Mouse (Mus musculus): ENCODE measurements around the gene 2210016F16Rik. TPM values are rescaled to one million over a fixed set of nuclear protein-coding genes. Genes with fewer than 3 reads are reported as not detected.
"Not testable (repeated sequence)": the region's sequence is repeated elsewhere in the genome, so short reads cannot be mapped to it uniquely, and the experiment has no call there.

The 2210016F16Rik gene
- polyA plus RNA-seq, 1 experiment from 2014 or later, result 33.0 TPM

- Histone ChIP-seq H3K9ac (replicated peaks; ENCODE audit: low read depth, low read length) (no peak overlapping the region), H3K27me3 (ENCODE audit: control insufficient read depth, insufficient read depth, low read length) (no peaks in the 10 kb centered on the region), H3K4me2 (replicated peaks; ENCODE audit: low read depth, low read length) (no peak overlapping the region), H3K4me3 (ENCODE audit: low read depth, low read length) (no peak overlapping the region), H3K36me3 (ENCODE audit: control insufficient read depth, insufficient read depth, low read length) (no peaks in the 10 kb centered on the region), H3K27ac (ENCODE audit: low read length) (no peak overlapping the region), H3K9me3 (ENCODE audit: control insufficient read depth, low read depth, low read length) (no peaks in the 10 kb centered on the region), H3K4me1 (ENCODE audit: control insufficient read depth, insufficient read depth, low read length) (no peaks in the 10 kb centered on the region)
- ATAC-seq (ENCODE audit: insufficient number of reproducible peaks, insufficient read depth, low FRiP score, low read depth), result no peak
- WGBS, result 75% methylated on average over 1 of the region's 1 CpGs
Observed at GRCm38 (mm10) chr13:58367641-58368040, 17.4 kb downstream of the 2210016F16Rik start.

GRCm38 (mm10) chr13:58366373-58366772, 18.7 kb downstream of the 2210016F16Rik start:
- no peak overlapping the region for H3K27ac ChIP-seq (ENCODE audit: low read length)
- no peak overlapping the region for H3K9ac ChIP-seq (replicated peaks; ENCODE audit: low read depth, low read length)
- no peak overlapping the region for H3K4me2 ChIP-seq (replicated peaks; ENCODE audit: low read depth, low read length)
- H3K9me3 ChIP-seq (ENCODE audit: control insufficient read depth, low read depth, low read length), result no peaks in the 10 kb centered on the region
- no peaks in the 10 kb centered on the region for H3K36me3 ChIP-seq (ENCODE audit: control insufficient read depth, insufficient read depth, low read length)
- no peaks in the 10 kb centered on the region for H3K4me1 ChIP-seq (ENCODE audit: control insufficient read depth, insufficient read depth, low read length)
- no peaks in the 10 kb centered on the region for H3K27me3 ChIP-seq (ENCODE audit: control insufficient read depth, insufficient read depth, low read length)
- no peak overlapping the region for H3K4me3 ChIP-seq (ENCODE audit: low read depth, low read length)
- ATAC-seq (ENCODE audit: insufficient number of reproducible peaks, insufficient read depth, low FRiP score, low read depth), result no peak
- 79% methylated on average over 3 of the region's 3 CpGs for WGBS

GRCm38 (mm10) chr13:58365179-58365578, 19.8 kb downstream of the 2210016F16Rik start:
- ATAC-seq (ENCODE audit: insufficient number of reproducible peaks, insufficient read depth, low FRiP score, low read depth); H3K27ac ChIP-seq (ENCODE audit: low read length); H3K9ac ChIP-seq (replicated peaks; ENCODE audit: low read depth, low read length); H3K4me3 ChIP-seq (ENCODE audit: low read depth, low read length); H3K27me3 ChIP-seq (ENCODE audit: control insufficient read depth, insufficient read depth, low read length); H3K36me3 ChIP-seq (ENCODE audit: control insufficient read depth, insufficient read depth, low read length); H3K4me2 ChIP-seq (replicated peaks; ENCODE audit: low read depth, low read length); H3K4me1 ChIP-seq (ENCODE audit: control insufficient read depth, insufficient read depth, low read length); H3K9me3 ChIP-seq (ENCODE audit: control insufficient read depth, low read depth, low read length): not testable (repeated sequence)
- 72% methylated on average over 8 of the region's 8 CpGs for WGBS

- Histone ChIP-seq H3K4me3 (ENCODE audit: low read depth, low read length) (no peak overlapping the region), H3K27me3 (ENCODE audit: control insufficient read depth, insufficient read depth, low read length) (no peaks in the 10 kb centered on the region), H3K9ac (replicated peaks; ENCODE audit: low read depth, low read length) (no peak overlapping the region), H3K36me3 (ENCODE audit: control insufficient read depth, insufficient read depth, low read length) (no peaks in the 10 kb centered on the region), H3K4me1 (ENCODE audit: control insufficient read depth, insufficient read depth, low read length) (no peaks in the 10 kb centered on the region), H3K4me2 (replicated peaks; ENCODE audit: low read depth, low read length) (no peak overlapping the region), H3K27ac (ENCODE audit: low read length) (no peak overlapping the region), H3K9me3 (ENCODE audit: control insufficient read depth, low read depth, low read length) (no peaks in the 10 kb centered on the region; the same call in 1 of the 2 replicates)
- 74% methylated on average over 8 of the region's 8 CpGs for WGBS
- no peak for ATAC-seq (ENCODE audit: insufficient number of reproducible peaks, insufficient read depth, low FRiP score, low read depth)
Observed at GRCm38 (mm10) chr13:58364353-58365175, 20.5 kb downstream of the 2210016F16Rik start.

- peak overlapping the region; percentile 89 for H3K4me2 ChIP-seq (replicated peaks; ENCODE audit: low read depth, low read length)
- 2% methylated on average over 7 of the region's 7 CpGs for WGBS
- H3K4me3 ChIP-seq (ENCODE audit: low read depth, low read length), result peak overlapping the region; percentile 50
- 0 out of 2 replicates have a peak overlapping the region, but pooled peaks have one; percentile 6 for H3K9ac ChIP-seq (replicated peaks; ENCODE audit: low read depth, low read length)
- no peaks in the 10 kb centered on the region for H3K4me1 ChIP-seq (ENCODE audit: control insufficient read depth, insufficient read depth, low read length)
- no peaks in the 10 kb centered on the region for H3K36me3 ChIP-seq (ENCODE audit: control insufficient read depth, insufficient read depth, low read length)
- no peaks in the 10 kb centered on the region; the same call in 1 of the 2 replicates for H3K9me3 ChIP-seq (ENCODE audit: control insufficient read depth, low read depth, low read length)
- peak overlapping the region; percentile 52; the same call in 1 of the 2 replicates for H3K27ac ChIP-seq (ENCODE audit: low read length)
- peak; percentile 63 for ATAC-seq (ENCODE audit: insufficient number of reproducible peaks, insufficient read depth, low FRiP score, low read depth)
- H3K27me3 ChIP-seq (ENCODE audit: control insufficient read depth, insufficient read depth, low read length), result no peaks in the 10 kb centered on the region
Observed at GRCm38 (mm10) chr13:58359304-58359653, 25.7 kb downstream of the 2210016F16Rik start.

- no peaks in the 10 kb centered on the region; the same call in 1 of the 2 replicates for H3K9me3 ChIP-seq (ENCODE audit: control insufficient read depth, low read depth, low read length)
- peak within 1 kb of the TSS; percentile 89 for H3K4me2 ChIP-seq (replicated peaks; ENCODE audit: low read depth, low read length)
- H3K4me1 ChIP-seq (ENCODE audit: control insufficient read depth, insufficient read depth, low read length), result no peaks in the 10 kb centered on the region
- no peaks in the 10 kb centered on the region for H3K36me3 ChIP-seq (ENCODE audit: control insufficient read depth, insufficient read depth, low read length)
- peak within 1 kb of the TSS; percentile 26 for H3K9ac ChIP-seq (replicated peaks; ENCODE audit: low read depth, low read length)
- WGBS, result under 1% methylated on average over 75 of the region's 85 CpGs
- H3K27me3 ChIP-seq (ENCODE audit: control insufficient read depth, insufficient read depth, low read length), result no peaks in the 10 kb centered on the region
- H3K27ac ChIP-seq (ENCODE audit: low read length), result peak within 1 kb of the TSS; percentile 52; the same call in 1 of the 2 replicates
- peak; percentile 99 for ATAC-seq (ENCODE audit: insufficient number of reproducible peaks, insufficient read depth, low FRiP score, low read depth)
- peak within 1 kb of the TSS; percentile 50 for H3K4me3 ChIP-seq (ENCODE audit: low read depth, low read length)
Observed at GRCm38 (mm10) chr13:58358629-58359303, 26.3 kb downstream of the 2210016F16Rik start, which contains the start of gene Kif27. Gene Kif27 (minus strand): TSS chr13:58359122.

- no peak for ATAC-seq (ENCODE audit: insufficient number of reproducible peaks, insufficient read depth, low FRiP score, low read depth)
- Histone ChIP-seq H3K36me3 (ENCODE audit: control insufficient read depth, insufficient read depth, low read length) (no peaks in the 10 kb centered on the region), H3K4me1 (ENCODE audit: control insufficient read depth, insufficient read depth, low read length) (no peaks in the 10 kb centered on the region), H3K4me3 (ENCODE audit: low read depth, low read length) (no peak overlapping the region), H3K27ac (ENCODE audit: low read length) (no peak overlapping the region), H3K4me2 (replicated peaks; ENCODE audit: low read depth, low read length) (no peak overlapping the region), H3K9ac (replicated peaks; ENCODE audit: low read depth, low read length) (no peak overlapping the region), H3K9me3 (ENCODE audit: control insufficient read depth, low read depth, low read length) (no peaks in the 10 kb centered on the region), H3K27me3 (ENCODE audit: control insufficient read depth, insufficient read depth, low read length) (no peaks in the 10 kb centered on the region)
Observed at GRCm38 (mm10) chr13:58352996-58353395, 32.0 kb downstream of the 2210016F16Rik start.

GRCm38 (mm10) chr13:58350606-58351005, 34.4 kb downstream of the 2210016F16Rik start:
- Histone ChIP-seq H3K9ac (replicated peaks; ENCODE audit: low read depth, low read length) (no peak overlapping the region), H3K36me3 (ENCODE audit: control insufficient read depth, insufficient read depth, low read length) (no peaks in the 10 kb centered on the region), H3K27me3 (ENCODE audit: control insufficient read depth, insufficient read depth, low read length) (no peaks in the 10 kb centered on the region), H3K9me3 (ENCODE audit: control insufficient read depth, low read depth, low read length) (no peaks in the 10 kb centered on the region), H3K4me3 (ENCODE audit: low read depth, low read length) (no peak overlapping the region), H3K4me2 (replicated peaks; ENCODE audit: low read depth, low read length) (no peak overlapping the region), H3K4me1 (ENCODE audit: control insufficient read depth, insufficient read depth, low read length) (no peaks in the 10 kb centered on the region), H3K27ac (ENCODE audit: low read length) (no peak overlapping the region)
- WGBS, result 58% methylated on average over 4 of the region's 4 CpGs
- no peak for ATAC-seq (ENCODE audit: insufficient number of reproducible peaks, insufficient read depth, low FRiP score, low read depth)

Measured in stomach, embryonic 14.5 days (tissue).